Mouse (Mus musculus): ENCODE results near the gene Alg9. TPM values are rescaled to one million over a fixed set of nuclear protein-coding genes. Genes with fewer than 3 reads are reported as not detected.

Gene Alg9
- polyA plus RNA-seq, 1 experiment from 2014 or later, result 50.3 TPM

DNA sequence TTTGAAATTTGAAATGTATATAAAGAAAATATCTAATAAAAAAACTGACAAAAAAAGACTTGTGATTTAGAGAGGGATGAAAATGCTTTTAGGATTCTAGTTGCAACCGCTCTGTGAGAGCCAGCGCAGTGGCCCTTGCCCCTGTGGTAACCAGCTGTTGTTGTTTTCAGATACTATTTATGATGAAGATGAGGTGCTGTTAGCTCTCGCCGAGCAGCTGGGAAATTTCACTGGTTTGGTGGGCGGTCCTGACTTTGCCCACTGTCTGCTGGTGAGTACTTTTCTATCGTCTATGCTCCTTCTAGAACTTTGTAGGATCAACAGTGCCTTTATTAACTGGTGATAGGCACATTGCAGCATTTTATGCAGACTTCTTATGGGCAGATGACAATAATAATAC, 83.9 kb downstream of the Alg9 start:
- no peak overlapping the region for H3K4me3 ChIP-seq
- 90% methylated on average over 6 of the region's 6 CpGs for WGBS
- H3K27me3 ChIP-seq, result no peaks in the 10 kb centered on the region
- no peaks in the 10 kb centered on the region for H3K9me3 ChIP-seq
- H3K27ac ChIP-seq (replicated peaks), result no peak overlapping the region
- H3K36me3 ChIP-seq, result peaks cover 27% of the 10 kb centered on the region
- H3K4me1 ChIP-seq, result peaks cover 41% of the 10 kb centered on the region
- no peak for ATAC-seq (replicated peaks)
- H3K9ac ChIP-seq (replicated peaks), result no peak overlapping the region
- H3K4me2 ChIP-seq (replicated peaks), result no peak overlapping the region

DNA sequence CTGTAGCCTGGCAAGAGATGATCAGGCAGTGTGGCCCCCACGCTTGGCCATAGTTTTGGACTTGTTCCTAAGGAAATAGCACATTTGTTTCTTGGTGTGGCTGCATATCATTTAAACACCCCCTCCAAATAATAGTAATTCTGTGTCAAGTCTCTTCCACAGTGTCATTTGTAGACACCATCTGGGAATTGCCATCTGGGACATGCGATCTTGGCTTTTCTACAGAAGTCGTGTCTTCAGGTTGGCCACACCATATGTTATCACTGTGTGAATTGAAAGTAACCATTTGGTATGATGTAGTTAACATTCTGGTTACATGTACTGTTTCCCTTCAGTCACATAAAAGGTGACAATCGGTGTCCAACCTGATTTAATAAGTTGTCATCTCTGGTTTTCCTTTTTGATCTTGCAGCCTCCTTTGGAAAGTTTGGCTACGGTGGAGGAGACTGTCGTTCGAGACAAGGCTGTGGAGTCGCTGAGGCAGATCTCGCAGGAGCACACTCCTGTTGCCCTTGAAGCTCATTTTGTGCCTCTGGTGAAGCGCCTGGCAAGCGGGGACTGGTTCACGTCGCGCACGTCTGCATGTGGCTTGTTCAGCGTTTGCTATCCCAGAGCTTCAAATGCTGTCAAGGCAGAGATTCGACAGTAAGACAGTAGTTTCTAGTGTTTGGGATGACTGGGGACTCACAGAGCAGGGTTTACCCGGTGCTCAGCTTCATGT, 86.5 kb downstream of the Alg9 start:
- Histone ChIP-seq H3K36me3 (peaks cover 43% of the 10 kb centered on the region), H3K27me3 (no peaks in the 10 kb centered on the region), H3K4me3 (no peak overlapping the region), H3K4me1 (peaks cover 36% of the 10 kb centered on the region), H3K4me2 (replicated peaks) (0 out of 2 replicates have a peak overlapping the region, but pooled peaks have one; percentile 13), H3K9ac (replicated peaks) (no peak overlapping the region), H3K9me3 (no peaks in the 10 kb centered on the region), H3K27ac (replicated peaks) (peak overlapping the region; percentile 85)
- ATAC-seq (replicated peaks), result peak; percentile 27; the same call in 1 of the 2 replicates
- 64% methylated on average over 18 of the region's 18 CpGs for WGBS

DNA sequence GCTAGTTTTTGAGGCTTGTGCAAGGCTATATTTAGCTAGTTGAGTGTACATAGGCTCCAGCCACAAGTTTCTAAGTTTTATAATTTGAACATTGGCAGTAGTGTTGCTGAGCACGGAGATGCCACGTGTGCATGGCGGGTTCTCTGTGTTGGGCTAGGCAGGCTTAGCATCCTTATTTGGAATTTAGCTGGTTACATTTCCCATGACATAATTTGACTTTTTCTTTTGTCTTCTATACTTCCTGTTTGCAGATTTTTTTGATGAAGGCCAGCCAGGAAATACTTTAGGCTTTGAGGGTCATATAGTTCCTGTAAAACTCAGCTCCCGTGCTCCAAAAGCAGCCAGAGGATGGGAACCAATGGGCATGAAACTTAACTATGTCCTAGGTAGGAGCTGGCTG, 89.0 kb downstream of the Alg9 start:
- no peak overlapping the region for H3K4me2 ChIP-seq (replicated peaks)
- no peaks in the 10 kb centered on the region for H3K27me3 ChIP-seq
- no peak overlapping the region for H3K9ac ChIP-seq (replicated peaks)
- H3K36me3 ChIP-seq, result peaks cover 68% of the 10 kb centered on the region
- H3K4me3 ChIP-seq, result no peak overlapping the region
- no peak for ATAC-seq (replicated peaks)
- H3K9me3 ChIP-seq, result no peaks in the 10 kb centered on the region
- WGBS, result 91% methylated on average over 4 of the region's 4 CpGs
- H3K4me1 ChIP-seq, result peaks cover 23% of the 10 kb centered on the region
- no peak overlapping the region for H3K27ac ChIP-seq (replicated peaks)

DNA sequence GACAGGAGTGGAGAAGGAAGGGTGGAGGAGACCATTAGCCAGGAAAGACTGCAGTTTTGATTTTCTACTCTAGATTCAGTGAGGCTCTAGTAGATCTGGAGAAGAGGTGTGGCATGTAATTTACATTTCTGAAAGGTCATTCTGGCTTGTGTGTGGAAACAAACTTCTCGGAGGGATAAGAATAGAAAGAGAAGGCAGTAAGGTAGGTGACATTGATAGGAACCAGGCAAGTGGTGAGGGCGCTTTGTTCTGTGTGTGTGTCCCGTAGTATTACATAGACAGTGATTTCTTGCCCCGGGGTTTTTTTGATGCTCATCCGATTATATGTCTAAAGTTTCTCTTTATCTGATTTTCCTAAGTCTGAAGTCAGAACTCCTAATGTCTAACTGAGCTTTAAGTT, 90.1 kb downstream of the Alg9 start:
- Histone ChIP-seq H3K9ac (replicated peaks) (no peak overlapping the region), H3K4me3 (no peak overlapping the region), H3K36me3 (peaks cover 69% of the 10 kb centered on the region), H3K27ac (replicated peaks) (no peak overlapping the region), H3K9me3 (no peaks in the 10 kb centered on the region), H3K27me3 (no peaks in the 10 kb centered on the region), H3K4me1 (peaks cover 23% of the 10 kb centered on the region), H3K4me2 (replicated peaks) (no peak overlapping the region)
- 88% methylated on average over 5 of the region's 5 CpGs for WGBS
- ATAC-seq (replicated peaks), result no peak

DNA sequence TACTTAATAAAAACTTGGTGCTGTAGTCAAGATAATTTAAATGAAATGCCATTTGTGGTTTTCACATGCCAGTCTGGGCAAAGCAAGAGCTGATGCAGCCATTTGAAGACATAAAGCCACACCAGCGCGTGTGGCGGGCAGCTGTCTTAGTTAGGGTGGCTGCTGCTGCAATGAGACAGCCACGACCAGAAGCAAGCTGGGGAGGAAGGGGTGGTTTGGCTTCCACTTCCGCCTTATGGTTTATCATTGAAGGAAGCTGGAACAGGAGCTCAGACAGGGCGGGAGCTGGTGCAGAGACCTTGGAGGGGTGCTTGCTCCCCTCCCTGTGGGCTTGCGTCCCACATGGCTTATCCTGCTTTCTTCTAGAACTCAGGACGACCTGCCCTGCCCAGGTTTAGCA, 91.0 kb downstream of the Alg9 start:
- H3K27ac ChIP-seq (replicated peaks), result 0 out of 2 replicates have a peak overlapping the region, but pooled peaks have one; percentile 11
- H3K4me2 ChIP-seq (replicated peaks), result no peak overlapping the region
- no peaks in the 10 kb centered on the region for H3K27me3 ChIP-seq
- 71% methylated on average over 8 of the region's 8 CpGs for WGBS
- peaks cover 18% of the 10 kb centered on the region for H3K4me1 ChIP-seq
- H3K36me3 ChIP-seq, result peaks cover 78% of the 10 kb centered on the region
- ATAC-seq (replicated peaks), result no peak
- no peaks in the 10 kb centered on the region for H3K9me3 ChIP-seq
- H3K9ac ChIP-seq (replicated peaks), result no peak overlapping the region
- no peak overlapping the region for H3K4me3 ChIP-seq

DNA sequence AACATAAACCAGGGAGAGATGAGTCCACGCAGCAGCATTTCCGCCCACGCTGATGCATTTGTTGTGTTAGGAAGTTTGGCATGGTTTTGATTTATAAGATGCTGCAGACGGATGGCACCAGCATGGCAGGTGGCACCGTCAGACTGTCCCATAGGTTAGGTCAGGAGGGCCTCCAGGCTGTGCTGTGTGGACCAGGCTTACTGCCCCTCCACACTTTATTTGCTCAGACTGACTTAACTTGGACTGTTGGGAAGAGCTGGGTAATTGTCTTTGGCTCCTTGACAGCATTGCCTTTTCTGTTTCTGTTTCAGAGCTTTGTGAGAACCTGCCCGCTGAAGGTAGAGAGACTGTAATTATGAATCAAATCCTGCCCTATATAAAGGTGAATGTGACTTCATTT, 92.2 kb downstream of the Alg9 start:
- H3K4me1 ChIP-seq, result peaks cover 9% of the 10 kb centered on the region
- WGBS, result 85% methylated on average over 6 of the region's 6 CpGs
- no peak for ATAC-seq (replicated peaks)
- no peak overlapping the region for H3K4me3 ChIP-seq
- no peaks in the 10 kb centered on the region for H3K27me3 ChIP-seq
- H3K36me3 ChIP-seq, result peaks cover 74% of the 10 kb centered on the region
- H3K4me2 ChIP-seq (replicated peaks), result no peak overlapping the region
- no peak overlapping the region for H3K27ac ChIP-seq (replicated peaks)
- H3K9ac ChIP-seq (replicated peaks), result no peak overlapping the region
- no peaks in the 10 kb centered on the region for H3K9me3 ChIP-seq

DNA sequence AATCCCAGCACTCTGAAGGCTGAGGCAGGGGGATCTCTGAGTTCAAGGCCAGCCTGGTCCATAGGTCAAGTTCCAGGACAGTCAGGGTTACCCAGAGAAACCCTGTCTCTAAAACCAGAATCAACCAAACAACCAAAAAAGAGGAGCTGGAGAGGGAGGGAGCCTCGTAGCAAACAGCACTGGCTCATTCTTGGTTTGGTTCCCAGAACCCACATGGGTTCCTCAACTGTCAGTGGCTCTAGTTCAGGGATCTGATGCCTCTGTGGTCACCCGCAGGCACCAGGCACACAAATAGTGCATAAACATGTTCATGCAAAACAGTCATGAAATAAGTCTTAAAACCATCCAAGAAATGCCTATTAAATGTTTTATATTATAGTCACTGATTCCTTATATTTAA, 93.4 kb downstream of the Alg9 start:
- WGBS, result 81% methylated on average over 2 of the region's 2 CpGs
- no peak for ATAC-seq (replicated peaks)
- H3K27me3 ChIP-seq, result no peaks in the 10 kb centered on the region
- H3K4me1 ChIP-seq, result peaks cover 4% of the 10 kb centered on the region; the same call in 1 of the 2 replicates
- H3K4me3 ChIP-seq, result no peak overlapping the region
- H3K9me3 ChIP-seq, result no peaks in the 10 kb centered on the region
- no peak overlapping the region for H3K27ac ChIP-seq (replicated peaks)
- peaks cover 69% of the 10 kb centered on the region for H3K36me3 ChIP-seq
- H3K9ac ChIP-seq (replicated peaks), result no peak overlapping the region
- H3K4me2 ChIP-seq (replicated peaks), result no peak overlapping the region

DNA sequence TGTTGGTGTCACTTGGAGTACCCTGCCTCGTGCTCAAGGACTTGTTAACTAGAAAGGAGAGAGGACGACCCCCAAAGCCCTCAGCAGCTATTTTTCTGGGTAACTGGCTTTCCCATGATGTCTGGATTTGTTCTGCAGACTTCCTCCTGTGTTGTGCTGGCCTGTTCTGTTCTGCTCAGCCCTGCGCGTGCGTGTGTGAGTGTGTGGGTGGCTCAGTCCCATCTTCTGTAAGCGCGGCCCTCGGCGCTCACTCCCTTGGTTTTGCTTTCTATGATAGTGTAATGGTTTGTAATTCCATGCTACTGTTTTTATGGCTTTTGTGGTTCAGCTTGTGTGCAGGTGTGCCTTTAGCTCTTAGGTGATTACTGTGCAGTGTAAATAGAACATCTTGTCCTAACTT, 98.4 kb downstream of the Alg9 start:
- Histone ChIP-seq H3K4me1 (no peaks in the 10 kb centered on the region), H3K27ac (replicated peaks) (no peak overlapping the region), H3K9ac (replicated peaks) (no peak overlapping the region), H3K4me3 (no peak overlapping the region), H3K4me2 (replicated peaks) (no peak overlapping the region), H3K27me3 (no peaks in the 10 kb centered on the region), H3K9me3 (no peaks in the 10 kb centered on the region), H3K36me3 (peaks cover 60% of the 10 kb centered on the region)
- ATAC-seq (replicated peaks), result no peak
- 91% methylated on average over 9 of the region's 9 CpGs for WGBS

DNA sequence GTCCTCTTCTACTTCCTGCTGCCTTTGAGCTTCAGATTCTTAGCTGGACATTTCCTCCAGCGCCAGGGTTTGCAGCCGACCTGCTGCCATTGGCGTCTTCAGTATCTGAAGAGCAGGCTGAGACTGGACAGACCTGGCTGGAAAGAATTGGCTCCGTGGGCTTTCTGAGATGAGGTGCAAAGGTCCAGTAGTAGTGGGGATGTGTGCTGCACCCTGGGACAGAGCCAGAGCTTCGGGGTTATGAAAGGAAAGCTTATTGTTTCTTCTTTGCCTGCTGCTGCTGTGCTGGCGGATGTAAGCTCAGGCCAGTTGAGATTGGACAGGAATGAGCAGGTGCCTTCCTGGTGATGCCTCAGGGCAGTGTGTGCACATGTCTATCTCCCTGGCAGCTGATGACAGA, 99.2 kb downstream of the Alg9 start:
- no peak overlapping the region for H3K27ac ChIP-seq (replicated peaks)
- no peak overlapping the region for H3K9ac ChIP-seq (replicated peaks)
- H3K27me3 ChIP-seq, result no peaks in the 10 kb centered on the region
- peaks cover 61% of the 10 kb centered on the region for H3K36me3 ChIP-seq
- no peaks in the 10 kb centered on the region for H3K9me3 ChIP-seq
- ATAC-seq (replicated peaks), result no peak
- 86% methylated on average over 6 of the region's 6 CpGs for WGBS
- H3K4me1 ChIP-seq, result no peaks in the 10 kb centered on the region
- H3K4me3 ChIP-seq, result no peak overlapping the region
- H3K4me2 ChIP-seq (replicated peaks), result no peak overlapping the region

DNA sequence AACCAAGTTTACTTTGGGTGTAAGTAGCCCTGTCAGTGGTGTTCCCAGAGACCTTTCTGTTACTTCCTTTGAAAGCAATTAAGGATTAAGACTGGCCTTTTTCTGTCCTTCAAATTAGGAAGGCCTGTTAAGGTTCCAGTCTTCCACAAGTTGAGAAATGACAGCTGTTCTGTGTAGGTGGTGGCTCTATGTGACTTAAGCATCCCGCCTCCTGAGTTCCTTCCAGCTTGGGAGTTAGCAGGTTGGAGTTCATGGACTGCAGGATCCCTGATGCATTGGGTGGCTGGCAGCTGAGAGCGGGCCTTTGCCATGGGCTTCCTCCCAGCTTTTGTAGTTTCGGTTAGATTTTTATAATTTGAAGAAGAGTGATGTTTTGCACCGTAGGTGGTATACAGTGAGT, 100.7 kb downstream of the Alg9 start:
- Histone ChIP-seq H3K4me1 (no peaks in the 10 kb centered on the region), H3K36me3 (peaks cover 65% of the 10 kb centered on the region), H3K27ac (replicated peaks) (no peak overlapping the region), H3K4me3 (no peak overlapping the region), H3K27me3 (no peaks in the 10 kb centered on the region), H3K9ac (replicated peaks) (no peak overlapping the region), H3K4me2 (replicated peaks) (no peak overlapping the region), H3K9me3 (no peaks in the 10 kb centered on the region)
- WGBS, result 93% methylated on average over 4 of the region's 4 CpGs
- no peak for ATAC-seq (replicated peaks)

DNA sequence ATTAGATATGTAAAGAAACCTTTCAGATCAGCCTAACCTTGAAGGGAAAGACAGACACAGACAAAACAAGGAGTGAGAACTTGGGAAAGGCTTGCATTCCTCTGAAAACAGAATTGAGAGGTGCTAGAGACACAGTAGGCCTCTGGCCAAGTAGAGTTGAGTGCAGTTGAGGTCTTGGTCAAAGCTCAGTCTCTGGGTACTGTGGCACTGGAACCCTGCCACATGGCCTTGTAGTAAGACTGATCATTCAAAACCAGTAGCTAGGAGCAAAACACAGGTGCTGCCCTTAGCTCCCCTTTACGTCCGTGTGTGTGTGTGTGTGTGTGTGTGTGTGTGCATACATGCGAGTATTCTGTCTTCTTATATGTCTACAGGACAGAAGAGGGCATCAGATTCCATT, 101.5 kb downstream of the Alg9 start:
- no peak overlapping the region for H3K4me2 ChIP-seq (replicated peaks)
- no peak for ATAC-seq (replicated peaks)
- no peak overlapping the region for H3K27ac ChIP-seq (replicated peaks)
- H3K4me3 ChIP-seq, result no peak overlapping the region
- no peaks in the 10 kb centered on the region for H3K9me3 ChIP-seq
- WGBS, result 88% methylated on average over 3 of the region's 3 CpGs
- no peaks in the 10 kb centered on the region for H3K27me3 ChIP-seq
- peaks cover 64% of the 10 kb centered on the region for H3K36me3 ChIP-seq
- no peak overlapping the region for H3K9ac ChIP-seq (replicated peaks)
- no peaks in the 10 kb centered on the region for H3K4me1 ChIP-seq

DNA sequence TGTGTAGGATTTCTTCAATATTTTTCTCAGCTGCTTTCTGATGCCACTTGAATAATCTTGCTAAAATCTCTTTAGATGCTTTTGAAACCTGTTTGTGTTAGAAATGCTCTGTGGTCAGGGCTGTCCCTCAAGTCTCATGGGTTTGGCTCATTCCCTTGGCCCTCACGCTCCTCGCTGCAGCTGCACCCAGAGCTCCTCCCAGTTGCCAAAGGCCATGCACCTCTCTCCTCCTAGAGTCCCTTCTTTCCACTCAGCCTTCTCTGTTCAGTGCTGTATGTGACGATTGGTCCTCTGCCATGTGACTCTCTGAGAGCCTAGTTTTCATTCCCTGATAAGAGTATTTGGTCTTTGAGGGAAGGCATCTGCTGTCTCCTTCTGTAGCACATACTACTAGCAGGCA, 102.6 kb downstream of the Alg9 start:
- H3K9ac ChIP-seq (replicated peaks), result no peak overlapping the region
- H3K27ac ChIP-seq (replicated peaks), result no peak overlapping the region
- peaks cover 68% of the 10 kb centered on the region for H3K36me3 ChIP-seq
- 82% methylated on average over 3 of the region's 3 CpGs for WGBS
- no peak for ATAC-seq (replicated peaks)
- no peak overlapping the region for H3K4me2 ChIP-seq (replicated peaks)
- H3K4me1 ChIP-seq, result no peaks in the 10 kb centered on the region
- H3K9me3 ChIP-seq, result no peaks in the 10 kb centered on the region
- H3K27me3 ChIP-seq, result no peaks in the 10 kb centered on the region
- H3K4me3 ChIP-seq, result no peak overlapping the region

DNA sequence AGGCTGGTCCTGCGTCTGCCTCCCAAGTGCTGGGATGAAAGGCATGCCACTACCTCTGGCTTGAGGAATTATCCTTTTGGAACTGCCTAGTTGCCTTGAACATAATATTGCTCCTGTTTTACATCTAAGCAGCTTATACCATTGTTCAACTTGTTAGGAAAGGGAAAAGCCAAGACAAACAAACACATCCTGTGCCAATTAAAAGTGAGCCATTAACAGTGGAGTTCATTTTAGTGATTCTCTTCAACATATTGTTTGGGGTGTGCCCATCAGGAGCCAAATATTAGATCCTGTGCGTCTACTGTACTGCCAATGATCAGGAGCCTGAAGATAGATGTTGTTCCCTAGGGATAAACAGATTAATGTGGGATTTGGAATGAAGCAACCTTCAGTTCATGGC, 107.4 kb downstream of the Alg9 start:
- no peak for ATAC-seq (replicated peaks)
- Histone ChIP-seq H3K9me3 (no peaks in the 10 kb centered on the region), H3K4me3 (no peak overlapping the region), H3K4me1 (peaks cover 15% of the 10 kb centered on the region), H3K27ac (replicated peaks) (no peak overlapping the region), H3K9ac (replicated peaks) (no peak overlapping the region), H3K4me2 (replicated peaks) (no peak overlapping the region), H3K36me3 (peaks cover 41% of the 10 kb centered on the region), H3K27me3 (no peaks in the 10 kb centered on the region)
- 82% methylated on average over 2 of the region's 2 CpGs for WGBS

Measured in forebrain, embryonic 15.5 days (tissue).